Mouse (Mus musculus): Measurements from ENCODE around the gene Gal. TPM values are rescaled to one million over a fixed set of nuclear protein-coding genes. Genes with fewer than 3 reads are reported as not detected.

Gene Gal
- total RNA-seq, 2 experiments from 2014 or later, result 9.1 to 12.4 TPM

DNA sequence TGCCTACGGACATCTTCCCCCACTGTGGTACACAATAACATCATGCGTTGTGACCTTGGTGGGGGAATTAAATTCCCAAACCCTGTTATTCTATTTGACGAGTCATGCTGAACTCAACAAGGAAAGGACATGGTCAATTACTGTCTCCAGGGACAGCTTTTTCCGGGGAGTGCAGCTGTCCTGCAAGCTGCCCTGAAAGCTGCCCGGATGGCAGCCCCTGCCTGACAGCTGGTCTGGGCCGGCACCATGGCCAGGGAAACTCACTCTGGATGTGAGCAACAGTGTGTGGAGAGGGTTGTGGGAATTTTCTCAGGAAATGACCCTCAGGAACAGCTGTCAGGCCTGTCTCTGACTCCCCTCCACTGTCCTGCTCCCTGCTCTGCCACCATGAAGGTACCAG, 8.1 kb upstream of the Gal start:
- no peak for DNase-seq (ENCODE audit: low spot score in 2 of 2)

DNA sequence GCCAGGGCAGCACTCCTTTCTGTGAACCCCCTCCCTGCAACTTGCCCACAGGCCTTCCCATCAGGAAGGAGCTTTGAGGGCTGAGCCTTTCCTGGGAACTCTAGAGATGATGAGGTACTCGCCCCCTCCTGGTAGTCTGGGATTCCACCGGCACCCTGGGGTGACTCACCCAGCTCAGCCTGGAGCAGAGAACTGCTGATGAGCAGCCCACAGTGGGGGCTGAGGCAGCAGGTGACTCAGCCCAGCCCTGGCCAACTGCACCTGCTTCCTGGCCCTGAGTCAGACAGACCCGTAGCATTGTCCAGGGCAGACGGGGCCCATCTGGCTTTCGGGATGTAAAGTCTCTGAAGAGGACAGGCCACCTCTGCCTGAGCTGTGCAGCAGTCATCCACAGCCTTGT, 4.9 kb upstream of the Gal start:
- DNase-seq (ENCODE audit: low spot score in 2 of 2), result no peak

DNA sequence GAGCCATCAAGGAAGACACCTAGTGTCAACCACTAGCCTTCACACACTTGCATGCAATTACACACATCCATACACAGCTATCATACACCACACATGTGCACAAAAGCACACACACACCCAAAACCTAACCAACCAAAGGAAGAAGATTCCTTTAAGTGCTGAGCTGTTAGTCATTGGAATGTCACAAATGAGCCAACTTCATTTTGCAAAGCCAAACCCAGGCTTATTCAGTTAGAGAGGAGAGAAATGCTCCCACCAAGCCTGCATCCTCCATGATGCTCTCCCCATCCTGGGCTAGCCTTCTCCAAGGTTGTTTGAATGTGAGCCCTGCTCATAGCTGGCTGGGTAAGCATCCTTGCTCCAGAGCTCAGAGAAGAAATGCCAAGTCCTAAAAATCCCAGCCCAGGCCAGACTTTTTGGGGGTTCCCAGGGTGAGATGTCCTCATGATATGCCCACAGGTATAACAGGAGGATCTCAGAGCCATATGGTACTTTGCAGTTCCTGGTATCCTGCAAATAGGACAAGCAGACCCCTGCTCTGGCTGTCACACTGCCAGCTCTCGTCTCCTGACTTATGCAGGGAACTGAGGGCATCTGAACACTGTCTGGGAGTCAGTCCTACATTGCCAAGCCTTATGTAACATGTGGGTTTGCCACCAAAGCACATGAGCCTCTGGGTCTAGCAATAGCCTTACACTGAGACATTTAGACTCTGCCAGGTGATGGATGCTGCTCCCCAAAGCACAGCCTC, 8.6 kb downstream of the Gal start:
- DNase-seq (ENCODE audit: low spot score in 2 of 2), result no peak

DNA sequence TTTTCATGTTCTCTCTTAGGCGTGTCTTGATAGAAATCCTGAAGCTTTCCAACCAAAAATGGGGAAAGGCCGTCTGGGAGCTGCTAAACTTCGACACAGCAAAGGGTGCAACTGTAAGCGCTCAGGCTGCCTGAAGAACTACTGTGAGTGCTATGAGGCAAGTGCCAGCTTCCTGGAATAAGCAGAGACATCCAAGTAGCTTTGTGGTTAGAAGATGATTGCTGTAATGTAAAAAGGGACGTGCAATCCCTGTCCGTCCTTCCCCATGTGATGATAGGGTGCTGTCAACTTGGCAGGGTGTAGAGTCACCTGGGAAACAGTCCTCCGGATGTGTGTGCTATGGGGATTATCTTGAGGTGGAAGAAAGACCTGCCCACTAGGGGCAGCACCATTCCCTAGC, 10.3 kb downstream of the Gal start:
- DNase-seq (ENCODE audit: low spot score in 2 of 2), result no peak

DNA sequence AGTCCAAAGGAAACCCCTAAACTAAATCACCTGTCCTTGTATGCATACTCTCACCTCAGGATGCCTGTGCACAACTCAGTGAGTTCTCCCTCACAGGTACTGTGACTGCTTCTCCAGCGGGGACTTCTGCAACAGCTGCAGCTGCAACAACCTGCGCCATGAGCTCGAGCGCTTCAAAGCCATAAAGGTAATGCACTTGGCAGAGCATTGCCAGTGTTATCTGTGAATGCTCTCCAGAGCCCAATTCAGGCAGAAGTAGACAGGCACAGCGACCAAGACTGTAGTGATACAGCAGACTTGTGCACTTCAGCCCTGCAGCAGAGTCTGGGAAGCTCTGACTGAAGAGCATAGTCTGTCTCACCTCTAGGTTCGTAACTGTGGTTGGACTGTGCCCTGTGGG, 12.0 kb downstream of the Gal start:
- no peak for DNase-seq (ENCODE audit: low spot score in 2 of 2)

DNA sequence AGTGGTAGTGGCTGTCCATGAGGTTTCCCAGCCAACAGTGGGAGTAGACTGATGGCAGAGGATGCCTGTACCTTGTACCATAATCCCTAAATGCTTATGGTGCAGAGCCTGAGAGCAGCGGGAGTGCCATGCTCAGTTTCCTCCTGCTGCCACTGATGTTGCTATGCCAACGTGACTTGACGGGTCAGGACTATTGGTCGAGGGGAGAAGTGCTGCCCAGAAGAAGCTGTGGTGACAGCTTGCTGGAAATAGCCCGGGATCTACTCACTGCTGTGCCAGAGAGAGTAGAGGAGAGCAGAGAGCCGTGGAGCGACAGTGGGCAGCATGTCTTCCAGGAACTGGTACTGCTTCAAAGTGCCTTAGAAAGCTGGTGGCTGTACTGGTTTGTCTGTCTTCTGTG, 12.4 kb downstream of the Gal start:
- DNase-seq (ENCODE audit: low spot score in 2 of 2), result no peak

DNA sequence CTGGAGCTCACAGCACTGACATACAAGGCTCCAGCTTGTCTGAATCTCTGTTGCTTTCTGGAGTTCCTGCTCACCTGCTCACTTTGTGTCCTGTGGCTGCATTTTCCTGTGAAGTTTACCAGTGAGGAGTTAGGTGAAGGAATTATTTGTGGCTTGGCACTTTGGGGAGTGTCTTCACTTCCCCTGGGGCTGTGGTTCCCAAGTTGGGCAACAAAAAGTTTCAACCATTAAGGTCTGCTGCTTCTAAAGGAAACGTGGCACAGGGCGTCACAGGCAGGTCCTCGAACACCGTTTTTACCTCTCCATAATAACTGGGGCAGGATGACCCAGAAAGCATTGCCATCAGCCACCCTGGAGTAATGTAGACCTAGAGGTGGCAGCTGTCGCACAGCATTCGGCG, 12.8 kb downstream of the Gal start:
- no peak for DNase-seq (ENCODE audit: low spot score in 2 of 2)

DNA sequence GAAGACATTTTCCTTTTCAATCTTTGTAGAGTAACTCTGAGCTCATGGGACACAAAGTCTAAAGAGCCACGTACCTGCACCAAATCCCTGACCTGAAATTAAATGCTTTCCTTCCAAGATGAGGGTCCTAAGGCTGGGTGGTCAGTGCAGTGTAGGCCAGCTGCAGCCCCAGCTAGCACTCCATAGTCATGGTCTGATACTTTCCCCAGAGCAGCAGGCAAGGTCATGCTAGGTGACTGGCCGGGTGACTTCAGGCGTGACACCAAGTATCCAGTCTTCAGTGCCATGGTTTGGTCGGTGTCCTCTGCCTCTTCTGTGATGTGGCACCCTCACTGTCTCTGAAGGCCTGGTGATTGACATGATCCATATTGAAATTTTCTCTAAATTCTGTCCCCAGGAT, 14.3 kb downstream of the Gal start:
- DNase-seq (ENCODE audit: low spot score in 2 of 2), result no peak

DNA sequence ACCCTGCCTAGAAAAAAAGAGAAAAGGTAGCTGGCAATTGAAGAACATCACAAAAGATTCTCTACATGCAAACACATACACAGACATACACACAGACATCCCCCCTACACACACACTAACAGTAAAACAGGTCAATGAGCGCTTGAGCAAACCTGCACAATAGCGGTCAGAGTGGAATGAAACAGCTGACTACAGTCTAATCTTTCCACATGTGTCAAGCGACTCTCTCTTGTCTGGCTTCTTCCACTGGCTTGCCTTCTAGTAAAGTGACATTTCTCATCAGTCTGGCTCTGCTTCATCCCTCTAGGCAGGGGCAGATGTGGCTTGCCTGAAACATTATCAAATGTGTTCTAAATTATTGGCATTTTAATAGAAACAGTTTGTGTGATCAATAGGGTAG, 20.1 kb downstream of the Gal start:
- DNase-seq (ENCODE audit: low spot score in 2 of 2), result no peak

DNA sequence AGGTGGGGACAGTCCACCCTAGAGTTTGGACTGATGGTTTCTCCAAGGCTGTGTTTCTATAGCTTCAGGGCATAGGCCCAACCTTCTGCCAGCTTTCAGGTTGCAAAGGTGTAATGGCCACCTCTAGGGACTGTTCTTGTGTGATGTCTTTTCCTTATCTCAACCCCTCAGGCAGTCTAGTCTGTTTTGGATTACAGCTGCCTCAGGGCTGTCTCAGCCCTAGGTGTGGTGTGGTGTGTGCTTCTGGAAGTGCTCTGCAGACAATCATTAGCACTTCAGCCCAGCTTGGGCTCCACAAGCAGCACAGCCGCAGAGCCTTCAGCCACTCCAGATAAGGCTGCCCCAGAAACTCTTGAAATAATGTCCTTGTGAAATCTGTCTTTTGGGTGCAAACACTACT, 22.0 kb downstream of the Gal start:
- no peak for DNase-seq (ENCODE audit: low spot score in 2 of 2)

DNA sequence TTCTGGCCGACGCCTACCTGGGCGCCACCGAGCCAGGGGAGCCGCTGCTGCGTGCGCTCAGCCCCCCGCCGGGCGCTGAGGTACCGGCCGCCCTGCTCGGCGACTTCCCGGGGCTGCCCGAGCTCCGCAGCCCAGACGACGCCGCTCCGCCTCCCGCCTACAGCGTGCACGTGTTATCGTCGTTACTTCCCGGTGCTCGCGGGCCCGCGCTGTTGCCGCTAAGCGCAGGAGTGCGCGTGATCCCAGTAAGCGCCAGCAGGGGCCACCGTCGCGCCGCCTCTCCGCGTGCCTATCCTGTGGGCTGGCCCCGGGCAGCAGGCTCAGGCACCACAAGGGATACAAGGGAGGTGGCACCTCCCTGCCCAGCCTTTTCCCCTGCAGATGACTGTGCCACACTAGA, 25.3 kb downstream of the Gal start:
- DNase-seq (ENCODE audit: low spot score in 2 of 2), result peak; percentile 78 to 88

DNA sequence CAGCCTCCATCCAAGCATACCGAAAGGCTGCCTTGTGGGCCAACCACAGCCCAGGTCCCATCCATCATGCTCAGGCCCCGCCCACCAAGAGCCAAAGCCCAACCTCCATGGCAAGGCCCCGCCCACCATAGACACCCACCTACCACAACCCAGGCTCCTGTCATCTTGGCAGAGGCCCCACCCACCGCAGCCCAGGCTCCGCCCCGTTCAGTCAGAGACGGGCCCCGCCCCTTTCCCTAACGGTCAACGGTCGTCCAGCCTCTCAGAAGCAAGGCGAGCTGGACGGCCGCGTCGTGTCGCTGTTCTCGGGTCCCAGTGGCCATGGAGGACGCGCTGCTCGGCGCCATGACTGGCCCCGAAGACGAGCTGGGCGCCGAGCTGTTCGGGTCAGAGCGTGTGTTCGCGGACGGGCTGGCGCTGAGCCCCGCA, 25.7 kb downstream of the Gal start, which contains the start of gene Tesmin:
Tesmin (plus strand) TSS at position 229 of the 429 bp plus-strand sequence.
- peak; percentile 77 to 91 for DNase-seq (ENCODE audit: low spot score in 2 of 2)

DNA sequence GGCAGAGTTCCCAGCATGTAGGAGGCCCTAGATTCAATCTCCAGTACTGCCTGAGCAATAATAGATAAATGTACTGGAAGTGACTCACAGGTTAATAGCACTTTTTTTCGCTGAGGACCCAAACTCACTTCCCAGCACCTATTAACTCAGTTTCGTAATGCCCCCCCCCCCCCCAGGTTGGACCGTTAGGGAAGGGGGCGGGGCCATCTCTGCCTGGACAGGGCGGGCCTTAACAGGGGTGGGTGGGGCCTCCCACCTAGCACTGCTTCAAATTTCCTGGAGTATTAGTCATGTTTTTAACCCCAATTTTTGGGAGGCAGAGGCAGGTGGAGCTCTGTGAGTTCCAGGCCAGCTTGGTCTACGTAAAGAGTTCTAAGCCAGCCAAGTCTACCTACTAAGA, 26.3 kb downstream of the Gal start:
- DNase-seq (ENCODE audit: low spot score in 2 of 2), result no peak

DNA sequence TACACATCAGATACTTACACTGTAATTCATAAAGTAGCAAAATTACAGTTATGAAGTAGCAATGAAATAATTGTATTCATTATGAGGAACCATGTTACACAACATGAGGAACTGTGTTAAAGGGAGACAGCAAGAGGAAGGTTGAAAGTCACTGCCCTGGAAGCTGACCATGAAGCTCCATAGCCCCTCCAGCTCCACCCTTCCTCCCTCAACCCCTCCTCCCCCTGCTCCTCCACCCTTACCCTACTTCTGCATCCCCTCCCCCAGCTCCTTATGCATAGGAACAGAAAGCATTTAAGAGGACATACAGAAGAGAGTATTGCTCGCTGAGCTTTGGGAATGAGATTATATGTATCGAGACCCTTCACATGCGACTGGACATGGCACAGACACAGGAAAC, 35.7 kb downstream of the Gal start:
- no peak for DNase-seq (ENCODE audit: low spot score in 2 of 2)

DNA sequence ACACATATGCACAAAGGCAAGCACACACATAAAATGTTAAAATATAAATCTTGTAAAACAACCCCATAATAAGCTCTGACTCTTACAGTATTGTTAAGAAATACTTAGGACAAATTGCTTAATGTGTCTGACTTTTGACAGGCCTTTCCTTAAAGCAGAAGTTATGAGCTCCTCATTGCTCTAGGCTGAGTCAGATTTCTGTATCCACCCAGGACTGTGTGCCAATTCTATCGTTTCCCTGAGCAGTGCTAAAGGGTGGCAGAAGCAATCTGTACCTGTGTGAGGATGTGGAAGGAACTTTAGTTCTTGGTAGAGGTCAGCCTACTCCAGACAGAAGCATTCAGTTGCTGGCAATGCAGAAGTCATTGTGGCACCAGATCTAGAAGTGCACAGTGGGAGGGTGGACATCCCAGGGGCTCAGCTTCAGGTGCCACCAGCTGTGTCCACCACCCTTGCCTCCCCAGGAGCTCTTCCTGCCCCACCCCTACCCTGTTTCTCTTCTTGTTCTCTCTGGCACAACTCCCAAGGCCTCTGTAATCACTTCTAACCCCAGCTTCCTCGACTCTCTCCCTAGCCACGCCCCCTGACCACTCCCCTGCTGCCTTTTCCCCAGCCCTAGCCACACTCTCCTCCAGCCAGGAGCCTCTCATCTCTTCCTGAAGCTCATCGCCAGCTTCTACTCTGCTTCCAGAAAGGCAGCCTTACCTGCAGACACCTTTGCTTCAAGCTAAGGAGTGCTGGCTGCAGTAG, 37.2 kb downstream of the Gal start:
- DNase-seq (ENCODE audit: low spot score in 2 of 2), result no peak

DNA sequence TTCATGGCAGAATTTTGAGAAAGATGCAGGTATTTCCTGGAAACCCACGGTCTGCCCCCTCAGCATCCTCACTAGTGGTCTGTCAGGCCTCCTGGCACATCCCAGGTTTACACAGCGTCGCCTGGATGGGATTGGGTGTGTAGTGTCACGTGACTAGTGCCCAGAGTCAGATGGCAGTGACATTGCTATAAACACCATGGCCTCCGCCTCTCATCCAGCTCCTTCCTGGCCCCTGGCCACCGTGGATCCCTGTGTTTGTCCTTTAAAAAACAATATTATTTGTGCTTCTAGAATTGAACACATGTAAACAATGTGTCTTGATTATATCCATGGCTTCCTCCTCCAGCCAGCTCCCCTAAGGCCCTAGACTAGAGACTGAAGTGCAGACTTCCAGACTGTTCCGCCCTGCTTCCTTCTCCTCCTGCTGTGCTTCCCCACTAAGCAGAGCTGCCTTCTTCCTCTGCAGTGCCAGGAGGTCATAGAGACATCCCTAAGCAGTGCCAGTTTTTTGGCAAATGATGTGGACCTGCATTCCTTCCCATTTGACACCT, 38.3 kb downstream of the Gal start:
- no peak for DNase-seq (ENCODE audit: low spot score in 2 of 2)

DNA sequence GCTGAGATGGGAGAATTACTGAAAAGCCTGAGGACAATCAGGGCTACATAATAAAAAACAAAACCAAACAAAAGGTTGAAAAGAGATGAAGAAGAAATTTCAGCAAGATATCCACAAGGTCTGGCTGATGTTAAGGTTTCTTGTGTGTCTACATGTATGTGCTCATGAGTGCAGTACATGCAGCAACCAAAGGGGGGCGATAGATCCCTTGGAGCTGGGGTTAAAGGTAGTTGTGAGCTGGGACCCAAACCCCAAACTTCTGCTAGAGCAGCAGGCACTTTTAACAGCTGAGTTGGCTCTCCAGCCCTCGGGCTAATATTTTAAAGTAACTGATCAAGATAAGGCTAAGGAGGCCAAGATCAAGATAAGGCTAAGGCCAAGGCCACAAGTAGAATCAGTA, 40.3 kb downstream of the Gal start:
- no peak for DNase-seq (ENCODE audit: low spot score in 2 of 2)

DNA sequence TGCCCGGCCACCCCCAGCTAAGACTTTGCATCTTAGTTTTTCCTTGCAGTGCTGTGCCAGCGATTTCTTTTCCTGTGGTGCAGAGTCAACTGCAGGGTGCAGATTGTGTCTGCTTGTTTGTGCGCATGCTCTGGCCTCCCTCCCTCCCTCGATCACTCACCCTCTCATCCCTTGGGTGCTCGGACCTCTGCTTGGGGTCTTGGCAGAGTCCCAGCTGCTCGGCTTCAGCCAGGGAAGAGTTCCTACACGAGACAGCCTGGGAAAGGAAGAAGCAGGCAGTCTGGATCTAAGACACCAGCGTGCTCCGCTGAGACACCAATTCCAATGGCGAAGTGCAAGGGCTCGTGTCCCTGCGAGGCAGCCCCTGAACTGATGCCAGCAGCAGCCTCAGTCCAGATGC, 41.0 kb downstream of the Gal start:
- DNase-seq (ENCODE audit: low spot score in 2 of 2), result no peak

DNA sequence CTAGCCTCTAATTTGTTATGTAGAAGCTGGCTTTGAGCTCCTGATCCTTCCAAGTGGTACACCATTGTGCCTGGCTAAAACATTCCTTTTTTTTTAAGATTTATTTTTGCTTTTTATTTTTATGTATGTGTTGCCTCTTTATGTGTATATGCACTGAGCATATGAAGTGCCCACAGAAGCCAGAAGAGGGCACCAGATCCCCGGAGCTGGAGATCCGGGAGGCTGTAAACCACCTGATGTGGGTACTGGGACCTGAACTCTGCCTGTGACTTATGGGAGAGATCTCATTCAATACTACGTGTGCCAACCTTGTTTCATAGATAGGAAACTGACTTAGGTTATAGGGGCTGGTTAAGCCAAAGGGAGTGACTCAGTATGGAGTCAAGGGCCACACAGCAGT, 46.1 kb downstream of the Gal start:
- DNase-seq (ENCODE audit: low spot score in 2 of 2), result no peak

DNA sequence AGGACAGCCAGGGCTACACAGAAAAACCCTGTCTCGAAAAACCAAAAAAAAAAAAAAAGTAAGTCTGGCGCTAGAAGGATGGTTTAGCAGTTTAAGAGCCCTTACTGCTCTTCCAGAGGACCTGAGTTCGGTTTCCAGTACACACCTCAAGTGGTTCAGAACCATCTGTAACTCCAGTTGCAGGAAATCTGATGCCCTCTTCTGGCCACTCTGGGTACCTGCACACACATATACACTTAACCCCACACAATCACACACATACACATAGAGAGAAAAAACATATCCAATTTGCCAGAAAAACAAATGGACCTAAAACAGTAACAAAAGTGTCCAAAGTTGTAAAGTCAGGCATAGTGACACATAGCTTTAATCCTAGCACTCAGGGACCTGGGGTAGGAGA, 49.3 kb downstream of the Gal start:
- DNase-seq (ENCODE audit: low spot score in 2 of 2), result no peak

DNA sequence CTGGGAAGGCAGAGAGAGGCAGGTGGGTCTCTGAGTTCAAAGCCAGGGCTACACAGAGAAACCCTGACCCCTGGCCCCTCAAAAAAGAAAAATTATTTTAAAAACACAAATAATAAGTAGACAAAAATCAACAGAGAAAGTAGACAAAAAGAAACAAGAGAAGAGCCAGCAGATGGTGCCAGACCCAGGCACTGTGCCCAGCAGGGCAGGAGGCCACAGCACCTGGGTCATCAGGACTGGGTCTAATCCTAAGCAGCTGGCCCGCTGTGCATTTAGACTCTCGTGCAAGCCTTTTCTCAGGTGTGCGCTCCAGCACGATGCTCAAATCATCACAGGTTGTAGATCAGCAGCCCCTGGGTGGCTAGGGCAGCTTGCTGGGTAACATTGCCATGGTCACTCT, 50.8 kb downstream of the Gal start:
- no peak for DNase-seq (ENCODE audit: low spot score in 2 of 2)

Measured in adrenal gland, postnatal 4 days (tissue).